Mouse (Mus musculus): Measurements from ENCODE around the gene Sh3yl1. TPM values are rescaled to one million over a fixed set of nuclear protein-coding genes. Genes with fewer than 3 reads are reported as not detected.

Sh3yl1 gene
- polyA plus RNA-seq, 1 experiment = 13.2 TPM

GRCm38 (mm10) chr12:30884622-30885230 lies 26.7 kb upstream of the Sh3yl1 start:
- Histone ChIP-seq H3K4me1 (ENCODE audit: control insufficient read depth, insufficient read depth, low read length) (no peaks in the 10 kb centered on the region), H3K9me3 (replicated peaks; ENCODE audit: control insufficient read depth, insufficient read depth, low read length, poor library complexity, severe bottlenecking) (no peaks in the 10 kb centered on the region), H3K27ac (ENCODE audit: insufficient read depth, low read length) (no peak overlapping the region), H3K36me3 (ENCODE audit: control insufficient read depth, insufficient read depth, low read length, poor library complexity, severe bottlenecking) (no peaks in the 10 kb centered on the region), H3K27me3 (ENCODE audit: control insufficient read depth, insufficient read depth, low read length, poor library complexity, severe bottlenecking) (peaks cover 15% of the 10 kb centered on the region), H3K4me3 (ENCODE audit: low read depth, low read length) (peak overlapping the region; percentile 50), H3K9ac (ENCODE audit: low read depth, poor library complexity, severe bottlenecking) (peak overlapping the region; percentile 56)
- TF ChIP-seq EP300 (IDR thresholded peaks at IDR 0.05; ENCODE audit: insufficient read depth, low read depth, low read length) = no peak
- no peak for TF ChIP-seq CTCF (IDR thresholded peaks at IDR 0.05; ENCODE audit: low read depth, low read length)
- TF ChIP-seq POLR2A (IDR thresholded peaks at IDR 0.05; ENCODE audit: insufficient read depth, low read length) = no peak

GRCm38 (mm10) chr12:30885891-30886290 lies 25.6 kb upstream of the Sh3yl1 start:
- Histone ChIP-seq H3K9ac (ENCODE audit: low read depth, poor library complexity, severe bottlenecking) (no peak overlapping the region), H3K4me3 (ENCODE audit: low read depth, low read length) (no peak overlapping the region), H3K27me3 (ENCODE audit: control insufficient read depth, insufficient read depth, low read length, poor library complexity, severe bottlenecking) (peaks cover 15% of the 10 kb centered on the region), H3K9me3 (replicated peaks; ENCODE audit: control insufficient read depth, insufficient read depth, low read length, poor library complexity, severe bottlenecking) (no peaks in the 10 kb centered on the region), H3K36me3 (ENCODE audit: control insufficient read depth, insufficient read depth, low read length, poor library complexity, severe bottlenecking) (no peaks in the 10 kb centered on the region), H3K4me1 (ENCODE audit: control insufficient read depth, insufficient read depth, low read length) (no peaks in the 10 kb centered on the region), H3K27ac (ENCODE audit: insufficient read depth, low read length) (no peak overlapping the region)
- TF ChIP-seq EP300 (IDR thresholded peaks at IDR 0.05; ENCODE audit: insufficient read depth, low read depth, low read length) (no peak), POLR2A (IDR thresholded peaks at IDR 0.05; ENCODE audit: insufficient read depth, low read length) (no peak), CTCF (IDR thresholded peaks at IDR 0.05; ENCODE audit: low read depth, low read length) (no peak)

GRCm38 (mm10) chr12:30888003-30888402 lies 23.5 kb upstream of the Sh3yl1 start:
- H3K27me3 ChIP-seq (ENCODE audit: control insufficient read depth, insufficient read depth, low read length, poor library complexity, severe bottlenecking) = peaks cover 15% of the 10 kb centered on the region
- H3K9me3 ChIP-seq (replicated peaks; ENCODE audit: control insufficient read depth, insufficient read depth, low read length, poor library complexity, severe bottlenecking) = no peaks in the 10 kb centered on the region
- no peak overlapping the region for H3K27ac ChIP-seq (ENCODE audit: insufficient read depth, low read length)
- no peak overlapping the region for H3K9ac ChIP-seq (ENCODE audit: low read depth, poor library complexity, severe bottlenecking)
- no peaks in the 10 kb centered on the region for H3K36me3 ChIP-seq (ENCODE audit: control insufficient read depth, insufficient read depth, low read length, poor library complexity, severe bottlenecking)
- no peak overlapping the region for H3K4me3 ChIP-seq (ENCODE audit: low read depth, low read length)
- no peaks in the 10 kb centered on the region for H3K4me1 ChIP-seq (ENCODE audit: control insufficient read depth, insufficient read depth, low read length)
- TF ChIP-seq POLR2A (IDR thresholded peaks at IDR 0.05; ENCODE audit: insufficient read depth, low read length) (no peak), EP300 (IDR thresholded peaks at IDR 0.05; ENCODE audit: insufficient read depth, low read depth, low read length) (no peak), CTCF (IDR thresholded peaks at IDR 0.05; ENCODE audit: low read depth, low read length) (no peak)

GRCm38 (mm10) chr12:30890067-30890466 lies 21.4 kb upstream of the Sh3yl1 start:
- no peak overlapping the region for H3K9ac ChIP-seq (ENCODE audit: low read depth, poor library complexity, severe bottlenecking)
- H3K27ac ChIP-seq (ENCODE audit: insufficient read depth, low read length) = no peak overlapping the region
- peaks cover 3% of the 10 kb centered on the region; the same call in 1 of the 2 replicates for H3K36me3 ChIP-seq (ENCODE audit: control insufficient read depth, insufficient read depth, low read length, poor library complexity, severe bottlenecking)
- H3K4me1 ChIP-seq (ENCODE audit: control insufficient read depth, insufficient read depth, low read length) = no peaks in the 10 kb centered on the region
- no peak overlapping the region for H3K4me3 ChIP-seq (ENCODE audit: low read depth, low read length)
- H3K27me3 ChIP-seq (ENCODE audit: control insufficient read depth, insufficient read depth, low read length, poor library complexity, severe bottlenecking) = peaks cover 5% of the 10 kb centered on the region
- TF ChIP-seq EP300 (IDR thresholded peaks at IDR 0.05; ENCODE audit: insufficient read depth, low read depth, low read length) = no peak
- TF ChIP-seq CTCF (IDR thresholded peaks at IDR 0.05; ENCODE audit: low read depth, low read length) = peak; percentile 25
- no peak for TF ChIP-seq POLR2A (IDR thresholded peaks at IDR 0.05; ENCODE audit: insufficient read depth, low read length)
- no peaks in the 10 kb centered on the region for H3K9me3 ChIP-seq (replicated peaks; ENCODE audit: control insufficient read depth, insufficient read depth, low read length, poor library complexity, severe bottlenecking)

- H3K27ac ChIP-seq (ENCODE audit: insufficient read depth, low read length) = no peak overlapping the region
- no peaks in the 10 kb centered on the region for H3K4me1 ChIP-seq (ENCODE audit: control insufficient read depth, insufficient read depth, low read length)
- H3K27me3 ChIP-seq (ENCODE audit: control insufficient read depth, insufficient read depth, low read length, poor library complexity, severe bottlenecking) = no peaks in the 10 kb centered on the region; the same call in 1 of the 2 replicates
- TF ChIP-seq EP300 (IDR thresholded peaks at IDR 0.05; ENCODE audit: insufficient read depth, low read depth, low read length) = no peak
- TF ChIP-seq POLR2A (IDR thresholded peaks at IDR 0.05; ENCODE audit: insufficient read depth, low read length) = no peak
- no peak for TF ChIP-seq CTCF (IDR thresholded peaks at IDR 0.05; ENCODE audit: low read depth, low read length)
- no peaks in the 10 kb centered on the region for H3K9me3 ChIP-seq (replicated peaks; ENCODE audit: control insufficient read depth, insufficient read depth, low read length, poor library complexity, severe bottlenecking)
- H3K36me3 ChIP-seq (ENCODE audit: control insufficient read depth, insufficient read depth, low read length, poor library complexity, severe bottlenecking) = peaks cover 3% of the 10 kb centered on the region; the same call in 1 of the 2 replicates
- H3K4me3 ChIP-seq (ENCODE audit: low read depth, low read length) = no peak overlapping the region
- no peak overlapping the region for H3K9ac ChIP-seq (ENCODE audit: low read depth, poor library complexity, severe bottlenecking)
Observed at GRCm38 (mm10) chr12:30891438-30891837, 20.0 kb upstream of the Sh3yl1 start.

GRCm38 (mm10) chr12:30897039-30897438 lies 14.4 kb upstream of the Sh3yl1 start:
- Histone ChIP-seq H3K9ac (ENCODE audit: low read depth, poor library complexity, severe bottlenecking) (no peak overlapping the region), H3K4me3 (ENCODE audit: low read depth, low read length) (no peak overlapping the region), H3K36me3 (ENCODE audit: control insufficient read depth, insufficient read depth, low read length, poor library complexity, severe bottlenecking) (peaks cover 3% of the 10 kb centered on the region; the same call in 1 of the 2 replicates), H3K27ac (ENCODE audit: insufficient read depth, low read length) (no peak overlapping the region), H3K27me3 (ENCODE audit: control insufficient read depth, insufficient read depth, low read length, poor library complexity, severe bottlenecking) (no peaks in the 10 kb centered on the region), H3K4me1 (ENCODE audit: control insufficient read depth, insufficient read depth, low read length) (no peaks in the 10 kb centered on the region), H3K9me3 (replicated peaks; ENCODE audit: control insufficient read depth, insufficient read depth, low read length, poor library complexity, severe bottlenecking) (no peaks in the 10 kb centered on the region)
- TF ChIP-seq CTCF (IDR thresholded peaks at IDR 0.05; ENCODE audit: low read depth, low read length) (no peak), EP300 (IDR thresholded peaks at IDR 0.05; ENCODE audit: insufficient read depth, low read depth, low read length) (no peak), POLR2A (IDR thresholded peaks at IDR 0.05; ENCODE audit: insufficient read depth, low read length) (no peak)

All from ES-Bruce4 (cell line).